Mouse (Mus musculus) CD4-positive, CD25-positive, alpha-beta regulatory T cell (primary cell): ENCODE measurements around the gene Vmn1r76. TPM values are rescaled to one million over a fixed set of nuclear protein-coding genes. Genes with fewer than 3 reads are reported as not detected.

Experiments used
- polyA plus RNA-seq: library from polyadenylated mRNA; unstranded; fragments of 100-300 nt; shearing (Covaris generic); gene quantifications from one replicate; pipeline ENCODE4 v1.2.1, GENCODE M21; 2017

Gene Vmn1r76
- polyA plus RNA-seq = 0.06 TPM

GRCm38 (mm10) chr7:11938113-11938512 lies at the start of gene Vmn1r76:
Gene Vmn1r76 (minus strand): TSS chr7:11938213.

GRCm38 (mm10) chr7:11874330-11874729 lies 63.7 kb downstream of the Vmn1r76 start, which contains the start of gene Vmn1r75:
Gene Vmn1r75 (plus strand): TSS chr7:11874630.

Other genes with a start within 250 kb of the Vmn1r76 start
- not detected for gene Vmn1r73, start 207.9 kb downstream of the Vmn1r76 start, polyA plus RNA-seq
- not detected for gene Vmn1r74, start 104.2 kb downstream of the Vmn1r76 start, polyA plus RNA-seq
- gene Vmn1r75, start 63.6 kb downstream of the Vmn1r76 start, polyA plus RNA-seq = not detected
- gene Vmn1r77, start 98.5 kb upstream of the Vmn1r76 start, polyA plus RNA-seq = not detected
- 0.07 TPM for gene Vmn1r78, start 212.0 kb upstream of the Vmn1r76 start, polyA plus RNA-seq
- not detected for gene Vmn1r79, start 233.1 kb upstream of the Vmn1r76 start, polyA plus RNA-seq